ENCODE assay signal across 32 mouse cellular contexts in the genomic region with DNA sequence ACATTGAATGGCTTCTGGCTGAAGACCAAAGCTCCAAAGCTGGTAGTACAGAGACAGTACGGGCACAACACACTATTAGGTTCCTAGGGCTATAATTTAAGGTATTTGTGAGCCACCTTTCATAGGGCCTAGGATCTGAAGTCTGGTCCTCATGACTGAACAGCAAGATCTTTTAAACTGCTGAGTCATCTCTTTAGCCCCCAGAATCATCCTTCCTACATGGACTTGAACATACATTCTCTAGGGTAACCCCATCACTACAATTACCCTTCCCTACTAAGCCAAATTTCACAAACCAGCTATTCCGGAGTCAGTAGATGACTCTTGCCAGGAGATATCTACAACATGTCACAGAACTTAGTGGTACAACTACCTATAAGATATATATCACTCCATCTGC.
"Had no signal": no experiment of that assay in that cellular context is flagged by ENCODE, and none has a peak within 500 bp of the region (broad histone marks: within the 10 kb centered on the region; RNA-seq: fewer than 3 reads in every experiment).

No protein-coding gene starts in this region.

- H3K27me3 ChIP-seq: limb, embryonic 12.5 days; limb, embryonic 13.5 days; limb, embryonic 15.5 days; liver, embryonic 12.5 days; liver, embryonic 13.5 days; liver, embryonic 15.5 days; lung, embryonic 15.5 days; megakaryocyte, embryonic 14.5 days; midbrain, embryonic 12.5 days; midbrain, embryonic 13.5 days; midbrain, embryonic 15.5 days; neural tube, embryonic 12.5 days had no signal

- H3K9ac ChIP-seq: limb, embryonic 12.5 days; limb, embryonic 13.5 days; limb, embryonic 15.5 days; liver, embryonic 12.5 days; liver, embryonic 13.5 days; liver, embryonic 14.5 days; liver, embryonic 15.5 days; liver, postnatal 0 days; lung, embryonic 14.5 days; lung, embryonic 15.5 days; midbrain, embryonic 12.5 days; midbrain, embryonic 13.5 days; midbrain, embryonic 15.5 days; neural tube, embryonic 12.5 days had no signal

- H3K4me1 ChIP-seq: limb, embryonic 10.5 days; limb, embryonic 12.5 days; limb, embryonic 13.5 days; limb, embryonic 15.5 days; liver, embryonic 12.5 days; liver, embryonic 13.5 days; liver, embryonic 15.5 days; lung, embryonic 15.5 days; megakaryocyte, embryonic 14.5 days; midbrain, embryonic 10.5 days; midbrain, embryonic 12.5 days; midbrain, embryonic 13.5 days; midbrain, embryonic 15.5 days; neural tube, embryonic 12.5 days had no signal

- ATAC-seq: liver, embryonic 12.5 days; liver, postnatal 0 days; lung, postnatal 0 days; midbrain, embryonic 13.5 days; midbrain, embryonic 15.5 days; midbrain, embryonic 16.5 days had no signal

- H3K9me3 ChIP-seq: limb, embryonic 10.5 days; limb, embryonic 12.5 days; limb, embryonic 13.5 days; limb, embryonic 15.5 days; liver, embryonic 12.5 days; liver, embryonic 13.5 days; liver, embryonic 15.5 days; lung, embryonic 15.5 days; megakaryocyte, embryonic 14.5 days; midbrain, embryonic 10.5 days; midbrain, embryonic 12.5 days; midbrain, embryonic 13.5 days; midbrain, embryonic 15.5 days; neural tube, embryonic 12.5 days had no signal

- H3K4me2 ChIP-seq: limb, embryonic 12.5 days; limb, embryonic 13.5 days; limb, embryonic 15.5 days; liver, embryonic 11.5 days; liver, embryonic 12.5 days; liver, embryonic 13.5 days; liver, embryonic 15.5 days; lung, embryonic 14.5 days; lung, embryonic 15.5 days; midbrain, embryonic 11.5 days; midbrain, embryonic 12.5 days; midbrain, embryonic 13.5 days; midbrain, embryonic 15.5 days; neural tube, embryonic 12.5 days had no signal

- H3K36me3 ChIP-seq: limb, embryonic 10.5 days; limb, embryonic 12.5 days; limb, embryonic 13.5 days; limb, embryonic 15.5 days; liver, embryonic 12.5 days; liver, embryonic 13.5 days; liver, embryonic 15.5 days; lung, embryonic 15.5 days; midbrain, embryonic 10.5 days; midbrain, embryonic 12.5 days; midbrain, embryonic 13.5 days; midbrain, embryonic 15.5 days; neural tube, embryonic 12.5 days had no signal

- H3K27ac ChIP-seq: limb, embryonic 10.5 days; limb, embryonic 12.5 days; limb, embryonic 13.5 days; limb, embryonic 15.5 days; liver, embryonic 12.5 days; liver, embryonic 13.5 days; liver, embryonic 14.5 days; liver, embryonic 15.5 days; lung, embryonic 15.5 days; macrophage; midbrain, embryonic 10.5 days; midbrain, embryonic 12.5 days; midbrain, embryonic 13.5 days; midbrain, embryonic 15.5 days; neural tube, embryonic 12.5 days had no signal

- DNase-seq: left cerebral cortex, postnatal 4 days; liver; liver, embryonic 13.5 days; liver, postnatal 0 days; lung, adult 18-20 months; lung, adult 2 months; lung, embryonic 14.5 days; lung, postnatal 10 days; lung, postnatal 14 days; lung, postnatal 36 days; lung, postnatal 4 days; midbrain, embryonic 14.5 days had no signal

- H3K4me3 ChIP-seq: limb, embryonic 10.5 days; limb, embryonic 12.5 days; limb, embryonic 13.5 days; limb, embryonic 15.5 days; liver, embryonic 12.5 days; liver, embryonic 13.5 days; liver, embryonic 15.5 days; lung, embryonic 15.5 days; megakaryocyte, embryonic 14.5 days; midbrain, embryonic 10.5 days; midbrain, embryonic 12.5 days; midbrain, embryonic 13.5 days; midbrain, embryonic 15.5 days; myocyte; neural tube, embryonic 12.5 days had no signal
